Mouse (Mus musculus) liver, embryonic 16.5 days (tissue): ENCODE results near the gene Cnnm2. TPM values are rescaled to one million over a fixed set of nuclear protein-coding genes. Genes with fewer than 3 reads are reported as not detected.

Experiments
- ATAC-seq: fragments of 200-750 bp; cut with Nextera tagmentation; 2 replicates; pipeline ENCODE4 v1.8.0; 2017; ENCODE audit warnings: low read depth, mild to moderate bottlenecking, moderate number of reproducible peaks, moderate library complexity
- H3K27ac ChIP-seq: fragments of 300-500 bp; sonication (generic); 2 replicates; pipeline ENCODE4 v1.5.1; 2014; ENCODE audit warnings: mild to moderate bottlenecking, low read length
- H3K27me3 ChIP-seq: fragments of 300-500 bp; sonication (generic); 2 replicates; pipeline ENCODE4 v1.6.1; 2014; ENCODE audit warnings: low read depth, low read length, mixed read lengths; ENCODE audit not compliant: control insufficient read depth, insufficient read depth
- H3K36me3 ChIP-seq: fragments of 300-500 bp; sonication (generic); 2 replicates; pipeline ENCODE4 v1.6.1; 2014; ENCODE audit warnings: mild to moderate bottlenecking; ENCODE audit not compliant: control insufficient read depth, insufficient read depth
- H3K4me1 ChIP-seq: fragments of 300-500 bp; sonication (generic); 2 replicates; pipeline ENCODE4 v1.6.1; 2014; ENCODE audit warnings: low read depth, low read length, mixed read lengths; ENCODE audit not compliant: control insufficient read depth
- H3K4me2 ChIP-seq: fragments of 300-500 bp; sonication (generic); 2 replicates; pipeline ENCODE4 v1.6.1; 2014; ENCODE audit warnings: low read depth, low read length, mixed read lengths
- H3K4me3 ChIP-seq: fragments of 300-500 bp; sonication (generic); 2 replicates; pipeline ENCODE4 v1.5.1; 2014; ENCODE audit warnings: low read depth, mild to moderate bottlenecking, low read length
- H3K9ac ChIP-seq: fragments of 300-500 bp; sonication (generic); 2 replicates; pipeline ENCODE4 v1.6.1; 2014; ENCODE audit warnings: low read depth, low read length
- H3K9me3 ChIP-seq: fragments of 300-500 bp; sonication (generic); replicated peaks from 2 replicates; pipeline ENCODE4 v1.6.1; 2016; ENCODE audit warnings: low read length; ENCODE audit not compliant: control insufficient read depth
- WGBS: fragments of 180-500 bp; shearing (Covaris S2); extraction: QIAGEN DNeasy Blood & Tissue Kit; methylation state at CpG from one replicate; pipeline ENCODE4 v1.1.7; 2014; ENCODE audit not compliant: insufficient replicate concordance; 5-methylcytosine and 5-hydroxymethylcytosine counted together
- polyA plus RNA-seq: library from polyadenylated mRNA; unstranded; fragments of >200 nt; fragmentation: Nextera tagmentation; extraction: Ambion mirVana; gene quantifications from 2 replicates; pipeline ENCODE4 v1.2.1, GENCODE M21; 2015

Cnnm2 gene
- polyA plus RNA-seq, 1 experiment from 2014 or later = 1.4 TPM

DNA sequence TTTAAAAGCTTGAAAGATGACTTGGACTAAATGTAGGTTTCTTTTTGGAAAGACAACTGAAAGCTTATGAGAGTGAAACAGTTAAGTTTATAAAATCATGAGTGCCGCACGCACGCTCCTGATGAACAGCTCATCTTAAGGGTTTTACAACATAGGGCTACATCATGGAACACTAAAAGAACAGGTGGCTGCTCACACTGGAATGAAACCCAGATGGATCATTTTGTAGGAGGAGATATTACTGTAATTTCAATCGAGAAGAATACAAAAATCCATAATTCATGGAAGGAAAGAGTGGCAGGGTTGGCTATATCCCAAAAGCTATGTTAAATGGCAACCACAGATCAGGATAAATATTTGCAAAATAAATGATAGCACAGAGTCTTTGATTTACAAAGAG lies 61.1 kb downstream of the Cnnm2 start:
- 82% methylated on average over 4 of the region's 4 CpGs for WGBS
- Histone ChIP-seq H3K4me2 (no peak overlapping the region), H3K9ac (no peak overlapping the region), H3K4me1 (no peaks in the 10 kb centered on the region), H3K4me3 (no peak overlapping the region), H3K27me3 (no peaks in the 10 kb centered on the region), H3K27ac (no peak overlapping the region), H3K36me3 (no peaks in the 10 kb centered on the region), H3K9me3 (no peaks in the 10 kb centered on the region)
- no peak for ATAC-seq

DNA sequence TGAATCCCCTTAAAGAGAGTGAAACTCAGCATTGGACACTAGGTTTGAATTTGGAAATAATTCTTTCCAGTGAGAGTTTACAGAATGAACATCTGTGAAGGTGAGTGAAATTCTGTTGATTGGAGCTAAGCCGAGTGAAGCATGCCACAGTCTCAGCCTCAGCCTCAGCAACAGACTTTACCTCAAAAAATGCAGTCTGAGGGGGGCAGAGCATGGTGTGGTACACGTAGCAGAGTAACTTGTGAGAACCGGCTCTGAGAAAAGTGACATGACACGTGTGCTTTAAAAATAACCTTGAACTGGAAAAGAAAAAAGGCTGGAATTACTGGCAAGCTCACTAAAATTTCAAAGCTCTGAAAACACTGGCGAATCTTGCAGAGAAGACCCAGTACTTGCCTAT lies 62.4 kb downstream of the Cnnm2 start:
- 70% methylated on average over 5 of the region's 5 CpGs for WGBS
- no peak overlapping the region for H3K27ac ChIP-seq
- no peak overlapping the region for H3K4me2 ChIP-seq
- no peaks in the 10 kb centered on the region for H3K9me3 ChIP-seq
- no peaks in the 10 kb centered on the region for H3K4me1 ChIP-seq
- no peaks in the 10 kb centered on the region for H3K27me3 ChIP-seq
- no peak overlapping the region for H3K9ac ChIP-seq
- no peak for ATAC-seq
- H3K4me3 ChIP-seq = no peak overlapping the region
- H3K36me3 ChIP-seq = no peaks in the 10 kb centered on the region

GRCm38 (mm10) chr19:46824867-46825266 lies 63.5 kb downstream of the Cnnm2 start:
- Histone ChIP-seq H3K27me3 (no peaks in the 10 kb centered on the region), H3K9ac (no peak overlapping the region), H3K4me2 (no peak overlapping the region), H3K27ac (no peak overlapping the region), H3K4me1 (no peaks in the 10 kb centered on the region), H3K36me3 (no peaks in the 10 kb centered on the region), H3K9me3 (no peaks in the 10 kb centered on the region), H3K4me3 (no peak overlapping the region)
- no peak for ATAC-seq
- 83% methylated on average over 7 of the region's 7 CpGs for WGBS

- Histone ChIP-seq H3K4me3 (no peak overlapping the region), H3K27me3 (no peaks in the 10 kb centered on the region), H3K4me2 (no peak overlapping the region), H3K36me3 (no peaks in the 10 kb centered on the region), H3K9ac (no peak overlapping the region), H3K27ac (no peak overlapping the region), H3K9me3 (no peaks in the 10 kb centered on the region), H3K4me1 (no peaks in the 10 kb centered on the region)
- ATAC-seq = no peak
- 66% methylated on average over 5 of the region's 5 CpGs for WGBS
Measured at GRCm38 (mm10) chr19:46827654-46828165, 66.3 kb downstream of the Cnnm2 start.

DNA sequence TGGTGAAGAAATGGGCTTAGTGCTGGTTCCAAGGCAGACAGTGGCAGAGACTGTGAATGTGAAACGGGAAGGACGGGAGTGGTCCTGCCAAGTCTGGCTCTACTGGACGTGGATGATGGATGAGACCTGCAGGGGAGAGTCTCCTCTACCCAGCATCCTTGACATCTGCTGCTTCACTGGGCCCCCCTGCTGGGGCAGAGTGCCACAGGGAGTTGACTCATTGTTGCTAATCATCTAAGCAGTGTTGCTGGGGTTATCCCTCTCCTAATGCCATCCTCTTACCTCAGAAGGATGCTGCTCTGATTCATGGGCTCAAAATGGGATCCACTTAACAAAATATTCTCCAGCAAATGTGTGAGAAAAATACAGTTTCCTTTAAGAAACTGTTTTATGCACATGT lies 67.6 kb downstream of the Cnnm2 start:
- Histone ChIP-seq H3K36me3 (no peaks in the 10 kb centered on the region), H3K4me1 (no peaks in the 10 kb centered on the region), H3K9ac (no peak overlapping the region), H3K4me2 (no peak overlapping the region), H3K9me3 (no peaks in the 10 kb centered on the region), H3K27ac (no peak overlapping the region), H3K4me3 (no peak overlapping the region), H3K27me3 (no peaks in the 10 kb centered on the region)
- 66% methylated on average over 3 of the region's 3 CpGs for WGBS
- no peak for ATAC-seq

DNA sequence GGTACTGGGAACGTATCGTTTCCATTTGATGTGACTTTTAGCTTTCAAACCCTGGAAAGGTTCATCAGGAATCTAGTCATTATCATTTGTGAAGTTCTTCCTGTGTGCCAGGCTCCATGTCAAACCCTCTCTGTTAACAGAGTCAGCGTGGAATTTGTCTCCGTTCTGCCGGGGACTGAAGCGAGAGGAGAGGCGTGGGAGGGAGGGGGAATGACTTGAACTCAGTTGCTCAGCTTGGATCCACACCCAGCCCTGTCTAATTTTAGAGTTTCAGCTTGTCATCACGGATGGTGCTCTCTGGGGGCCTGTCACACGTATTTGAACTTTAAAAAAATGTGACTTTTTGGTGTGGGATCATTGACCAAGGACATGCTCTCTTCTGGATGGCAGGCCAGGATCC lies 70.0 kb downstream of the Cnnm2 start:
- WGBS = 66% methylated on average over 9 of the region's 9 CpGs

GRCm38 (mm10) chr19:46834301-46834700 lies 72.9 kb downstream of the Cnnm2 start:
- Histone ChIP-seq H3K4me3 (no peak overlapping the region), H3K9me3 (no peaks in the 10 kb centered on the region), H3K36me3 (no peaks in the 10 kb centered on the region), H3K9ac (no peak overlapping the region), H3K27ac (no peak overlapping the region), H3K4me2 (no peak overlapping the region), H3K4me1 (no peaks in the 10 kb centered on the region; the same call in 1 of the 2 replicates), H3K27me3 (no peaks in the 10 kb centered on the region)
- WGBS = 79% methylated on average over 5 of the region's 5 CpGs
- no peak for ATAC-seq

More for the DNA sequence above, 70.0 kb downstream of the Cnnm2 start:
- no peak overlapping the region for H3K9ac ChIP-seq
- H3K27me3 ChIP-seq = no peaks in the 10 kb centered on the region
- H3K27ac ChIP-seq = no peak overlapping the region
- no peaks in the 10 kb centered on the region for H3K36me3 ChIP-seq
- no peaks in the 10 kb centered on the region for H3K9me3 ChIP-seq
- no peaks in the 10 kb centered on the region for H3K4me1 ChIP-seq
- H3K4me3 ChIP-seq = no peak overlapping the region
- no peak overlapping the region for H3K4me2 ChIP-seq
- no peak for ATAC-seq

GRCm38 (mm10) chr19:46835339-46835738 lies 73.9 kb downstream of the Cnnm2 start:
- Histone ChIP-seq H3K9ac (no peak overlapping the region), H3K4me1 (no peaks in the 10 kb centered on the region; the same call in 1 of the 2 replicates), H3K27me3 (no peaks in the 10 kb centered on the region), H3K4me3 (no peak overlapping the region), H3K27ac (no peak overlapping the region), H3K9me3 (no peaks in the 10 kb centered on the region), H3K4me2 (no peak overlapping the region), H3K36me3 (no peaks in the 10 kb centered on the region)
- 66% methylated on average over 4 of the region's 4 CpGs for WGBS
- no peak for ATAC-seq

GRCm38 (mm10) chr19:46836085-46836484 lies 74.7 kb downstream of the Cnnm2 start:
- H3K4me1 ChIP-seq = no peaks in the 10 kb centered on the region; the same call in 1 of the 2 replicates
- H3K4me2 ChIP-seq = no peak overlapping the region
- H3K9ac ChIP-seq = no peak overlapping the region
- WGBS = 79% methylated on average over 3 of the region's 3 CpGs
- no peak overlapping the region for H3K27ac ChIP-seq
- no peaks in the 10 kb centered on the region for H3K27me3 ChIP-seq
- no peak for ATAC-seq
- H3K9me3 ChIP-seq = no peaks in the 10 kb centered on the region
- no peak overlapping the region for H3K4me3 ChIP-seq
- no peaks in the 10 kb centered on the region for H3K36me3 ChIP-seq
